Mouse (Mus musculus): ENCODE data around the gene Snx22.

Snx22 gene

GRCm38 (mm10) chr9:66069583-66069982, at the start of gene Snx22:
TSS of gene Snx22 (minus strand) at chr9:66069719.
- no peak for DNase-seq (ENCODE audit: low spot score)

GRCm38 (mm10) chr9:66116890-66117289, 47.4 kb upstream of the Snx22 start:
- DNase-seq (ENCODE audit: low spot score) = no peak

DNA sequence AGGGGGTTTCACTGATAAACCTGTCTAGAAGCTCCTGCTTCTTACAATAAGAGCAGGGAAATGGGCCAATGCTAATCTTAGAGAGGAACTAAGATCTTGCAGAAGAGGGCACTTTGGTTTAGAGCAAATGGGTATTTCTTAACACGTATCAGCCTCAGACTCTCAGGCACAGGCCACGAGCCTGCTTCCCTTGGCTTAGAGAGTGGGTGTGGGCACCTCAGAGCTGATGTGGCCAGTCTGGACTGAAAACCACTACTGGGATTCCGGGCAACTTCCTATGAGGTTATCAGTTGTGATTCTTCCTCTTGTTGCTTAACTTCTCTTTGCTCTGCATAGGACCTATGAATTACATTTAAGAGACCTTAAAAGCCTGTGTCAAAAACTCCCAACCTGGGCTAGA, 44.8 kb upstream of the Snx22 start:
- DNase-seq (ENCODE audit: low spot score) = no peak

- no peak for DNase-seq (ENCODE audit: low spot score)
These were observed 41.3 kb upstream of the Snx22 start for GRCm38 (mm10) chr9:66110611-66111379.

- no peak for DNase-seq (ENCODE audit: low spot score)
These were observed 40.6 kb upstream of the Snx22 start for GRCm38 (mm10) chr9:66110126-66110525.

DNA sequence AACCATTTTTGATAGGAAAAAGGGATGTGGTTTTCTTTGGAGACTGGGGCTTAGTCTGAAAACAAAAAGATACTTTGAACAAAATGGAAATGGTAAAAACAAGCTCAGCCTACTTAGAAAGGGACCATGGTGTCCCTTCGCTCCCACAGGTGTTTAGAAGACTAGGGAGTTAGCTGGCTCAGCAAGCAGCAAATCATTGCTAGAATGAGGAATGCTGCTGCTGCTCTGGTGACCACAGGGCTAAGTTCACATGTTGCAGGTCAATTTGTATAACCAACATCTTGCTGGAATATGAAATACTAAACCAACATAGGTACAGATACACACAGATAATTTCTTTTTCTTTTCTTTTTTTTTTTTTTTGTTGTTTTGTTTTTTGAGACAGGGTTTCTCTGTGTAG, 40.1 kb upstream of the Snx22 start:
- no peak for DNase-seq (ENCODE audit: low spot score)

DNA sequence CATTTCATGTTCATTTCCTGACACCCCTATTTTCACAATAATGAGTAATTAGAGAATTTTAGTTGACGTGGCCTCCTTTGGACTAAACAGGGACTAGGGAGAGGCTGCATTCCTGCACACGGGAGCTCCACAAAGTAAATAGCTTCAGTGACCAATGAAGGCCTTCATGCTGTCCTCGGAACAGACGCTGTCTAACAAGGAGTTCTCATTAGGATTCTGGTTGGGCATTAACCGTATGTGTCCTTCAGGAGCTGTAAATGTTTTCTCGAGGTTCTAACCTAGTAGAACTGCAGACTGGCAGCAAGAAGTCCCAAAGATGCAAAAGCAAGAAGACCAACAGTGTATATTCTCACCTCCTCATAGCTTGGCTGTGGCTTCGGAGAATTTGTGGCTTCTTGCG, 35.6 kb upstream of the Snx22 start:
- no peak for DNase-seq (ENCODE audit: low spot score)

GRCm38 (mm10) chr9:66104601-66105000, 35.1 kb upstream of the Snx22 start:
- no peak for DNase-seq (ENCODE audit: low spot score)

GRCm38 (mm10) chr9:66102668-66103067, 33.1 kb upstream of the Snx22 start:
- DNase-seq (ENCODE audit: low spot score) = no peak

- DNase-seq (ENCODE audit: low spot score) = no peak
These were observed 32.1 kb upstream of the Snx22 start for GRCm38 (mm10) chr9:66101577-66101976.

- DNase-seq (ENCODE audit: low spot score) = no peak
These were observed 23.1 kb upstream of the Snx22 start for GRCm38 (mm10) chr9:66092664-66093063.

DNA sequence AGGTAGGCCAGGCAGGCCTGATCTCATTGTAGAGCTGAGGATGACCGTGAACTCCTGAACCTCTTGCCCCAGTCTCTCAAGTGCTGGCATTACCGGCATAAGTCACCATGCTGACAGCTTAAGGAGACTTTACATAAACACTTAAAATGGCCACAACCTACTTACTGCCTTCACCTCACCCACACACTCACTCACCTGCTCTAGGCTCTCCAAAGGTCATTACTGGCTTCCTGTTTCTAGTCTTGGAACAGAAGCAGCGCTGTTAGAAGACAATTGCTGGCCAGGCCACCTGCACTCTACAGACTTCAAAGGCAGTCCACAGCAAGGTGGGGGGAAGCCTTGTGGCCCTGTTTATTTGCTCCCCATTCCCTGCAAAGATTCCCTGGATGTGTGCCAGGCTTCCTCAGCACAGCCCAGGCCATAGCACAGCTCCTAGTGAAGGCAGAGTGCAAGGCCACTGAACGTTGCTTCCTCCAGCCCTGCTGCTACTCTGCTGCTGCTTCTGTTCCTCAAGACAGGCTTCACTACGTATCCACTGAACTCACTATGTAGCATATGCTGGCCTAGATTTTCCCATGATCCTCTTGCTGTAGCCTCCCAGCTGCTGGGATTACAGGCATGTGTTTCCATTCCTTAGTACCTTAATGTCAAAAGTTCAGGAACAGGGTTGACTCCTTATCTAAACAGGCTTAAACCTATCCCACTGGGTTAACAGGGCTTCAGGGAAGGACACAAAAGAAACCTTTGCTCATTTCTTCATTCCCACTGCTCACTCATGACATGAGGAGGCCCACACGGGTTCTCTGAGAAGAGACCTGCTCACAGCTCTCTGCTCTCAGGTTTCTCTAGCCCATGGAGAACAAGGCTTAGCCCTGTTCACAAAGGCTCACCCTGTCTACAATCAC, 22.1 kb upstream of the Snx22 start:
- DNase-seq (ENCODE audit: low spot score) = peak; percentile 24

DNA sequence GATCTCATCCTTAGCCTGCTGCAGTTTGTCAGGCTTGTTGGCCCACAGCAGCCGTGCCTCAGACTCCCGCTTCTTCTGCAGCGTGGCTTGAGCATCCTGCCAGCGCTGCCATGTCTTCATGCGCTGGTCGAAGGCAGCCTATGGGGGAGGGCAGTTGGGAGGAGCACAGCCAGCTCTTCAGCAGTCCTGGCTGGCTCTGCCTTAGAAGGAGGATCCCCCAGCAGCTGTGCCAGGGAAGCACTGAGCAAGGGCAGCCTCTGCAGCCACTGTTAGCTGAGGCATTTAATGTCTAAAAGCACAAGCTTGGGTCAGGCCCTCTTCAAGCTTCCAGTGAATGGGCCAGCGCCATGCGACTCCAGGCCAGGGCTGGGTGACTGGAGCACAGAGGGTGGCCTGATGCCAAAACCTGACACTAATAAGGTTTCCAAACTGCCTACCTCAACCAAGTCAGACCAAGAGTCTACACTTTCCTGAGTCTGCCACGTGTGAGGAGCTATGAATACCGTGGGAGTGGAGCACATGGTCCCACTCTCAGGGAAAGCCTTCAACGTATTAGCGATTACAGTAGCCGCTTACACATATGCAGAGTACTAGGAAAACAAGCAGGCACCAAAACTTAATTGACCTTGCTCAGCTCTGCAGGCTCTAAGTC, 21.2 kb upstream of the Snx22 start:
- peak; percentile 50 for DNase-seq (ENCODE audit: low spot score)

GRCm38 (mm10) chr9:66088411-66088810, 18.9 kb upstream of the Snx22 start:
- DNase-seq (ENCODE audit: low spot score) = peak; percentile 37

DNA sequence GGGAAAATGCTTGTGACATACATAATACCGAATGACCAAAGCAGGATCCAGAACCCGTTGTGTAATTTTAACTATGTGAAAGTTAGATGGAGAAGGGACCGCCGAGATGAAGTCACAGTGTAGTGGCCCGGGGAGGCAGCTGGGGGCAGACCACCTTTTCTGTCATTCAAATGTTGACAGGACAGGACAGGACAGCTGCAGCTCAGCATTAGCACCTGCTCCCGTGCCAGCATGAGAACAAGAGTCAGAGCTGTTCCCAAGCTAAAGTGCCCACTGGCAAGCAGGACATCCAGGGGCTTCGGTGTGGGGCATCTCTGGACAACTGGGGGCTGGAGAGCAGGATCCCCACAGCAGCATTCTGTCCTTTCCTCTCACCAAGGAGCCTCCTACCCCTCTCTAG, 17.5 kb upstream of the Snx22 start:
- no peak for DNase-seq (ENCODE audit: low spot score)

GRCm38 (mm10) chr9:66084171-66084570, 14.7 kb upstream of the Snx22 start:
- no peak for DNase-seq (ENCODE audit: low spot score)

GRCm38 (mm10) chr9:66081999-66082398, 12.5 kb upstream of the Snx22 start:
- no peak for DNase-seq (ENCODE audit: low spot score)

- no peak for DNase-seq (ENCODE audit: low spot score)
These were observed 11.4 kb upstream of the Snx22 start for GRCm38 (mm10) chr9:66080804-66081459.

GRCm38 (mm10) chr9:66078493-66078892, 9.0 kb upstream of the Snx22 start:
- DNase-seq (ENCODE audit: low spot score) = no peak

DNA sequence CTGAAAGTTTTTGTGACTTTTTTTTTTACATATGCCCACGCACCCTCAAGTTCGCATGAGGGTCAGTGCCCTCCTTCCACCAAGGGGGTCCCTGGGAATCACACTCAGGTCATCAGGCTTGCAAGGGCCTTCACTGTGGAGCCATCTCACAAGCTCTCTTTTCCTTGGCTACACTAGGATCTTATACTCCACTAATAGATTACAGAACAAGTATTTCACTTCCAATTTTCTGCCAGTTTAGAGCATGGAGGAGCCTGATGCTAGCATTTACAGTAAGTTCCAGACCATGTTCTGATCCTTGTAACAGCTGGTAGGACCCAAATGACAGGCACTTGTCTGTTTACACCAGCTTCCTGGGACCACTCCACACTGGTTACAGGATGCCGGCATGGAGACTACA, 8.6 kb upstream of the Snx22 start:
- DNase-seq (ENCODE audit: low spot score) = no peak

GRCm38 (mm10) chr9:66072754-66073153, 3.2 kb upstream of the Snx22 start:
- DNase-seq (ENCODE audit: low spot score) = no peak

DNA sequence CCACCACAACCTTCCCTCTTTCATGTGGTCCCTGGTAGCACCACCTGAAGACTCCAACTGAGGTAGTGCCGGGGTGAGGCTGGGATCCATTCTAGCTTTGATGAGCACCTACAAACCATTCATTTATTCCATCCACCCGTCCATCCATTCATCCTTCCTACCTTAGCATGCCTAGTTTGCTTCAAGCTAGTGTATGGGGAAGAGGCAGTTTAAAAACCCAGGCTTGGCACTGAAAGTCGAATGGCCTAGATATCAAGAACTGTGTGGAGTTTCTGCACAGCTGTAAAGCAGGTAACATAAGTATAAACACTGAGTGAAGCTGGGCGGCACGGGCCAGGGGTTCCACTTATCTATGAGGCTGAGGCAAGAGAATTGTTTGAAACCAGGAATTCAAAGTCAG, 632 bp upstream of the Snx22 start:
- no peak for DNase-seq (ENCODE audit: low spot score)

Data from MN1 (cell line).